Mouse (Mus musculus): ENCODE results near the gene Ltbr.

Ltbr gene

DNA sequence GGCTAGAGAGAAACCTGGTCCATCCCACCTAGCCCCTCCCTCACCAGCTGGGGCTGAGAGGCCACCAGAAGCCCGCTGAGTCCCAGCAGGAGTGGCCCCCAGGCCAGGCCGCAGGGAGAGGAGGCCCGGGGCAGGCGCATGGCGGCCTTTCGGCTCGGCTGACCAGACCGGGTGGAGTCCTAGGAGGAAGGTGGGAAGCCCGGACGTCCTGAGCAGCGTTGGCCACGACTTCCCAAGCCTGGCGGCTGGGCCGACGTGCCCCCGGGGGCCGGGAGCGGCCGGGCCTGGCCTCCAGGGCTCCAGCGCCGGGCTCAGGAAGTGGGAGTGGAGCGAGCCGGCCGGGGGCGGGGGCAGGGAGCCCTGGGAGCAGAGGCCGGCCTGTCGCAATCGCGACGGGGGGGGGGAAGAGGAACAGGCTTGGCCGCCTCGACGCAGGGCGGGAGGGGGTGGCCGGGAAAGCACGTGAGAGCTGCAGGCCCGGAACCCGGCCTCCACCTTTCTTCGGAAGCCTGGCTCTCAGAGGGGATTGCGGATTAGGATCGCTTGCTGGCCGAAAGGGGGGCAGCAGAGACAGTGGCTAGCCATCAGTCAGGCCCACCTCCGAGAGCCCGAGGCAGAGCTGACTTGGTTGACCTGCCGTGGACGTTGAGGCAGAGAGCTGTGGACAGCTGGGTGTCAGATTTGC lies at the start of gene Ltbr:
Gene Ltbr (minus strand): TSS at position 340 of the 685 bp plus-strand sequence.
- DNase-seq (ENCODE audit: low spot score): peak; percentile 75

DNA sequence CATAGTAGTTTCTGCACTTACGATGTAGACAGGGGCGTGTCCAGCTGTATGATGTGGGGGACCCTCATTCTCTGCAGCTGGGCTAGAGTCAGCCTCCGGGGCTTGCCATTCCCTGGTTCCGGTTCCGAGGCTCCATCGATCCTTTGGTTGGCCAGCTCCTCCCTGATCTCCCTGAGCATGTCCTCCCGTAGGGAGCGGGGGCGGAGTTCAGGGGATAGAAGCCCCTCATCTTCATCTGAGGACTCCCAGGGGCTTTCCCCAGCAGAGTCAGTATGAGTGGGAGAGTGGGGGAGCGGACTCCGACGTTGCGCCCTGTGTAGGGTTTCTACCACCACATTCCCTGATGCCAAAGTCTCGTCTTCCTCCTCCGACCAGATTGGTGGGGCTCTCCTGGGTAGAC lies 49.3 kb upstream of the Ltbr start:
- no peak for DNase-seq (ENCODE audit: low spot score)

DNA sequence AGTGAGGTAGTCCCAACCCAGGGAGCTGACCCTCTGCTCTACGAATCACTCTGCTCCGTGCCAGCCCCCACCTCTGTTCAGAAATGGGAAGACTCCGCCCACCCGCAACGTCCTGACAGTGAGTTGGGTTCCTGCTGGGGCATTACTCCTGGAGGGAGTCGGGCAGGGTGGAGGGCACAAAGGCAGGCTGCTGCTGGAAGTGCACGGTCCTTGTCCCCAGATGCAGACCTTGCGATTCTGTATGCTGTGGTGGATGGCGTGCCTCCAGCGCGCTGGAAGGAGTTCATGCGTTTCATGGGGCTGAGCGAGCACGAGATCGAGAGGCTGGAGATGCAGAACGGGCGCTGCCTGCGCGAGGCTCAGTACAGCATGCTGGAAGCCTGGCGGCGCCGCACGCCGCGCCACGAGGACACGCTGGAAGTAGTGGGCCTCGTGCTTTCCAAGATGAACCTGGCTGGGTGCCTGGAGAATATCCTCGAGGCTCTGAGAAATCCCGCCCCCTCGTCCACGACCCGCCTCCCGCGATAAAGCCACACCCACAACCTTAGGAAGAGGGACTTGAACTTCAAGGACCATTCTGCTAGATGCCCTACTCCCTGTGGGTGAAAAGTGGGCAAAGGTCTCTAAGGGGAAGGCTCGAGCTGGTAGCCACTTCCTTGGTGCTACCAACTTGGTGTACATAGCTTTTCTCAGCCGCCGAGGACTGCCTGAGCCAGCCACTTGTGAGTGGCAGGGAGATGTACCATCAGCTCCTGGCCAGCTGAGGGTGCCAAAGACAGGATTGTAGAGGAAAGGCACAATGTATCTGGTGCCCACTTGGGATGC lies 48.0 kb upstream of the Ltbr start:
- no peak for DNase-seq (ENCODE audit: low spot score)

GRCm38 (mm10) chr6:125360846-125361245 lies 47.2 kb upstream of the Ltbr start:
- no peak for DNase-seq (ENCODE audit: low spot score)

DNA sequence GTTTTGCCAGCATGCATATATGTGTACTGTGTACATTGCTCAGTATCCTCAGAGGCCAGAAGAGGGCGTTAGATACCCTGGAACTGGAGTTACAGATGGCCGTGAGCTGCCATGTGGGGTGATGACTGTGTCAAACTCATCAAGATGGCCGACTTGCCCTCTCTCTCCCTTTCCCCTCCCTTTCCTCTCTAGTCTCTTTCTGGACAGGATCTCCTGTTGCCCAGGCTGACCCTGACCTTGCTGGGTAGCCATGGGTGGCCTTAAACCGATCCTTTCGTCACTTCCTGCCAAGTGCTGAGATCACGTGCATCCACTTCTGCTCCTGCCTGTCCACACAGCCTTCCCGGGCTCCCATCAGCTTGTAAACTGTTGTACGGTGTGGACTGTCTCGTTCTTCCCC lies 46.3 kb upstream of the Ltbr start:
- no peak for DNase-seq (ENCODE audit: low spot score)

DNA sequence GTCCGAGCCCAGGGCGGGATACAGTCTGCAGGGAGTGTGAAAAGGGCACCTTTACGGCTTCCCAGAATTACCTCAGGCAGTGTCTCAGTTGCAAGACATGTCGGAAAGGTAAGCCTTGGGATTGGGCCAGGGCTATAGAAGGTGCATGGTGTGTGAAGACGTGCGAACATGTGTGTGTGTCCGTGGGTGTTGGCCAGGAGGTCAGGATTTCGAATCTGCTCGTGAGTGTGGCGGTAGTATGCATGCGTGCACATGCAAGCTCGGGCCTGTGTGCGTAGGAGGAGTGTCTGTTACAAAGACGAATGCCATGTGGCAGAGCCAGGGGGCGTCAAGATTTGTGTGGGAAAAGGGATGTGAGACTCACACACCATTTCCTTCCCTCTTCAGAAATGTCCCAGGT lies 43.6 kb upstream of the Ltbr start:
- DNase-seq (ENCODE audit: low spot score): no peak

- DNase-seq (ENCODE audit: low spot score): no peak
Measured at GRCm38 (mm10) chr6:125356264-125356663, 42.6 kb upstream of the Ltbr start.

DNA sequence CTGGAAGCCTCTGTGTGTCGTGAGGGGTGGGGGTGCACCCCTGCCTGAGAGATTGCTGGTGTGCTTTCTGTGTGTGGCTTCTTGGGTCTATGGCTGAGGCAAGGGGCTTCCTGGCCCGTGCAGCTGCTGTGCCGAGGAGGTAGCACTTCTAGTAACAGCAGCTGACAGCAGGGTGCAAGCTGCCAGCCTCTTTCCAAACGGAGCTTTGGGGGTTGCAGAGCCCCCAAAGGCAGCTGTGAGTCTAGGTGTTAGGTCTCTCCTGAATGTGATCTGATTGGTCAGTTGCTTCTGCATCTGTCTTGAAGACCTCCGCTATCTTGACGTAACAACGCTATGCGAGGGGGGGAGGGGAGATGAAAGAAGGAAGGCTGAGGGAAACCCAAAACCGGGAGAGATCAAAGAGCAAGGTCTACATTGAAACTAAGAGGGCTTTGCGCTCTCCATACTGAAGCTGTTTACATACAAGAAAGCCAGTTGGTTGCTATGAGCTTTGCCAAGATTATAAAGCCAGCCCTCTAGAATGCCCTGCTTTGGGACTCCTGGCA lies 41.6 kb upstream of the Ltbr start:
- DNase-seq (ENCODE audit: low spot score): no peak

DNA sequence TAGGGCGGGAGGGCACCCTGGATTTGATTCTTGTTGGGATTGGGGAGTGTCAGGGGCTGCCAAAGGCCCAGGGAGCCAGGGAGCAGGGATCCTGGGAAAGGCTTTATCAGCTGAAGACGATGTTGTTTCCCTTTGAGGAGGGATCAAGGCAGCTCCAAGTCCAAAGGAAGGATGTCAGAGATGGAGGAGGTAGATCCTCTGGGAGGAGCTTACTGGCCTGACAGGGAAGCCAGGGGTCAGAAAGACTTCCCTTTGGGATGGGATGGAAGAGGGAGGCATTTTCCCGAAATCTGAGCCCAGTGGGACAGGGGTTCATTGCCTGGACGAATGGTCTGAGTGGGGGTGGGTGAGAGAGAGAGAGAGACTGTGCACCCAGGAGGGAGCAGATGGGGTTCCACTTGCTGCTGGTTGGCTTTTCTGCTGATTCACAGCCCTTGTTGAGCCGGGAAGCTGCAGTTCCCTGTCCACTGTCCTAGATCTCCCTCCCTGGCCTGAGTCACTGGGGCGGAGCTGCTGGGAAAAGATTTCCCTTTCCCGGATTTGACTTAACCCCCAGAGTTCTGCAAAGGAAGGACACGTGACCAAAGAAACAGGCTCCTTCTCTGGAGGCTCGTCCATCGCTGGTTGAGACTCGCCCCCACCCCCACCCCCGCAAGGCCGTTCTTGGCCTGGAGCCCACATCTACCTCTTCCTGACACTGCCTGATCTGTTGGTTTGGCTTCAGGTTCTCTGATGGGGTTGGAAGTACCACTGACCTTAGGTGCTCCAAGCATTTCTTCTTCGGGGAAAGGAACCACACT lies 40.9 kb upstream of the Ltbr start:
- no peak for DNase-seq (ENCODE audit: low spot score)

GRCm38 (mm10) chr6:125353655-125354054 lies 40.0 kb upstream of the Ltbr start:
- no peak for DNase-seq (ENCODE audit: low spot score)

- DNase-seq (ENCODE audit: low spot score): no peak
Measured at GRCm38 (mm10) chr6:125353221-125353620, 39.5 kb upstream of the Ltbr start.

GRCm38 (mm10) chr6:125352811-125353210 lies 39.1 kb upstream of the Ltbr start:
- DNase-seq (ENCODE audit: low spot score): no peak

DNA sequence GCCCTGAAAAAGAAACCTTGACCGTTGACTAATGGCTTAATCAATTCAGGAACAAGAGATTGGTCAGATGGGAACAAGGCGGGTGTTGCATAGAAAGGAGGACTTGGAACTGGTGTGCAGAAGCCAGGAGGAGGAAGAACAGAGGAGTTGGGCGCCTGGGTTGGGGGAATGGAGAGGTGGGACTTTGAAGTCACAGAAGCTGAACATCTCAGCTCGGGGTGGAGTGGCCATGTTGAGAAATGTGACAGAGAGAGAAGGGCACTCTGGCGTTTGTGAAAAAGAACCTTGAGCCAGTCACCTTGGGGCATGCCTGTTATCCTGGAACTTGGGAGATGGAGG lies 38.3 kb upstream of the Ltbr start:
- no peak for DNase-seq (ENCODE audit: low spot score)

DNA sequence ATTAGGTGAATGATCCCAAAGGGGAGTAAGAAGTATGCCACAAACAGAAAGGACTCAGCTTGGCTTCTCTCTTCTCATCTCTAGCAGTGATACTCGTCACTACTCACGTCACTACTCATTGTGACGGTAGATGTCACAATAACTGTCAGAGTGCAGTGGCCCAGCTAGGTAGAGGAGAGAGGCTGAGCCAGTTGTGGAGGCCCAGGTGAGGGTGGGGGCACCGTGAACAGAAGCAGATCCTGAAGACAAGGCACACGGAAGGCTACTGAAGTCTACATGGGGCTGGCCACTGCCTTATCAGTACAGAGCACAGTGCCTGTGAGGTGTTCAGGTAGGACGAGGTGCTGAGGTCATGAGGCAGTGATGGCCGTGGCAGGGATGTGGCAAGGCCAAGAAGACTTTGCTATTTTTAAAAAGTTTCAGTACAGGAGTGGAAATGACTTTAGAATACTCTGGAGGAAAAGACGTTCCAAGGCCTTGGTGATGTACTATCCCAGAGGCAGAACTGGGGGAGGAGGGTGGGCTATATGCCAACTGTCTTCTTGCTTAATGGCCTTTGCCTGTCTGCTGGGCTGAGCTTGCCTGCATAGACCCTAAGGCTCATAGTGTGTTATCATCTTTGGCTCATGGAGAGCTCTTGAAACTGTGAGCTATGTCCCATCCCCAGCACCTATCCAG lies 37.8 kb upstream of the Ltbr start:
- DNase-seq (ENCODE audit: low spot score): no peak

- no peak for DNase-seq (ENCODE audit: low spot score)
Measured at GRCm38 (mm10) chr6:125350995-125351324, 37.3 kb upstream of the Ltbr start.

GRCm38 (mm10) chr6:125350231-125350994 lies 36.7 kb upstream of the Ltbr start:
- DNase-seq (ENCODE audit: low spot score): no peak

- DNase-seq (ENCODE audit: low spot score): no peak
Measured at GRCm38 (mm10) chr6:125349575-125350230, 36.0 kb upstream of the Ltbr start.

DNA sequence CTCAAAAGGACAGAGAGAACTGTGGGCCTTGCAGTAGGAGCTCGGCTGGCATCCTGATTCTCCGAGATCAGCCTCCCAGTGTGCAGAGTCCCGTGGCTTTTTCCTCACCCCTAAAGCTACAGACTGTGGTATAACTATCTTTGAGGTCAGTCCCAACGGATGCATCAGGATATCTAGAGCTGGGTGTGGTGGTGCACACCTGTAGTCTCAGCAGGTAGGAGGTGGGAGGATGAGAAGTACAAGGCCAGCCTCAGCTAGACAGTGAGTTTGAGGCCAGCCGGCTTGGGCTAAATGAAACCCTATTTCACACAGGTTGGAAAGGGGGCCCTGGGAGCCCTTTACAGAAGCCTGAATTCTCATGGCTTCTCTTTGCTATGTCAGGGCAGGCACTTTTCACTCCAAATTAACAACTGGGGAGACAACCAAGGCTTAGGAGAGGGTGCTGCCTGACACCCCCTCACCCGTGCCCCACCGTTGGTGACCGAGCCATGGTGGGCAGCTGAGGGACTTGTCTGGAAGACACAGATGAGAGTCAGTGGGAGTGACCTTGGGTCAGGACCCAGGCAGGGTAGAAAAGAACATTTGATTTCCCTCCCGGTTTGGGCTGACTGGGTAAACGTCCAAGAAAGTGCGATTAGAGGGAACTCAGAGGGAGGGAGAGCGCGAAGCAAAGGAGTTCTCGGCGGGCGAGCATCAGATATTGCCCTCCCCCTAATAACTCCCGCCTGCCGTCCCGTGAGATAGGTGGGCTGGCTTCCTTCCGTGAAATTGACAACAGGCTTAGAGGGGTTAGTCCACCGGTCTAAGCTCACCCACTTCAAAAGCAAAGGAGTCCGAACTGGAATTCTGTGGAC lies 35.3 kb upstream of the Ltbr start, which contains the start of gene Tnfrsf1a:
Gene Tnfrsf1a (plus strand): TSS at position 642 of the 854 bp plus-strand sequence.
- DNase-seq (ENCODE audit: low spot score): no peak

DNA sequence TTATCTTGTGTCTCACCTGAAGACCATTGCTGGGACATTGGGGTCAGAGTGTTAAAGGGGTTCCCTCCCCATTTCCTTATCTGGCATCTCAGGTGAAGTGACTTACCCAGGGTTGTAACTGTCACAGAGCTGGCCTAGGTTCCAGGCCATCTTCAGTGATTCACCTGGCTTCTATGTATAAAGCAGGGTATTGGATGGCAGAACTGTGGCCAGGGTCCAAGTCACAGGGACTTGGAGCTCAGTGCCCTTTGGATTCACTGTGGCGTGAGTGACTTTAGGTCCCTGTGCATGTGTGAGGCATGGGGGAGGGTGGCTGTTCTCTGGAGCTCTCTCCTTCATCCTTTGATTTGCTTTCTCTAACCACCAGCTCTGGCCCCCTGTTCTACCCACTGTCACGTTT lies 32.3 kb upstream of the Ltbr start:
- DNase-seq (ENCODE audit: low spot score): no peak

GRCm38 (mm10) chr6:125345625-125346024 lies 31.9 kb upstream of the Ltbr start:
- no peak for DNase-seq (ENCODE audit: low spot score)

Data from ovary, postnatal 14 days (tissue).